Comparison of ENCODE assay signal across 7 mouse cellular contexts in the genomic region with DNA sequence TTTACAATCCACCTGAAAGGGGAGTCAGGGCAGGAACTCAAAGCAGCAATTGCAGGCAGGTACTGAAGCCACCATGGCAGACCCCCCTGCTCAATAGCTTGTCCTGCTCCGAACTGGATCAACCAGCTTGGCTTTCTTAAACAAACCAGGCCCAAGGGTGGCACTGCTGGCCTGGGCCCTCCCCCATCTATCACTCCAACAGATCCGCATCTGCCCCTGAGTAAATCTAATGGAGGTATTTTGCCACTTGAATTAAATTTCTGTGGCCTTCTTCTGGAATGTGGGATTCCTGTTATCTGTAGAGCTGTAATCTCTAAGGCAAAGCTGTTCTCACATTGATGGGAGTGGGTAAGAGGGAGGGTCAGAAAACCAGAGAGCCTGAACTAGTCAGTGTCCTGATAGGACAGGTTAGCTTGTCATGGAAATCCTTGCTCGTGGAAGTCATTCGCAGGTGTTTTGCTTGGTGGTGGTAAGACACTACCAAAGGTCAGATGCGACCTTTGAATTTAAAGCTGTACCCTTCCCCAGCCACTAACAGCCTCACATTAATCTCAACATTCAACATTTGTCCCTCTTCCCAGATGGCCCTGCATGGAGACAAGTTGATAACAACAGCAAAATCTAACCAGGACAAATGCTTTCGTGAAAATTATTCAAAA. TPM values are rescaled to one million over a fixed set of nuclear protein-coding genes. Genes with fewer than 3 reads are reported as not detected.
A peak's percentile ranks its signal among the peaks of the same experiment; 100 is the strongest.
DNase-seq lines count a peak whose midpoint lies in the region; ATAC-seq and TF ChIP-seq lines count a peak whose summit lies in the region.

No protein-coding gene starts in this region.

- no peaks in the 10 kb centered on the region for H3K27me3 ChIP-seq in embryonic facial prominence, embryonic 14.5 days (replicated peaks; ENCODE audit: control insufficient read depth, insufficient read depth, low read length)
- no peaks in the 10 kb centered on the region for H3K27me3 ChIP-seq in myocyte (ENCODE audit: control insufficient read depth, insufficient read depth, insufficient read length)

- H3K9me3 ChIP-seq in embryonic facial prominence, embryonic 14.5 days (ENCODE audit: control insufficient read depth, low read length), result no peaks in the 10 kb centered on the region

- WGBS in embryonic facial prominence, embryonic 14.5 days, result 27% methylated on average over 6 of the region's 6 CpGs
- whole genome bisulfite sequencing in large intestine, adult 2 months, result 21% methylated on average over 6 of the region's 6 CpGs

- H3K4me1 ChIP-seq in embryonic facial prominence, embryonic 14.5 days (ENCODE audit: control insufficient read depth, insufficient read depth, low read length), result peaks cover 6% of the 10 kb centered on the region; the same call in 1 of the 2 replicates

- peak overlapping the region; percentile 84 for H3K9ac ChIP-seq in embryonic facial prominence, embryonic 14.5 days (ENCODE audit: low read depth, low read length)

- peak overlapping the region; percentile 66 for H3K4me2 ChIP-seq in embryonic facial prominence, embryonic 14.5 days (ENCODE audit: low read depth, low read length)
- H3K4me2 ChIP-seq in myocyte (ENCODE audit: low read depth), result peak overlapping the region; percentile 71

- peak overlapping the region; percentile 75 for H3K4me3 ChIP-seq in embryonic facial prominence, embryonic 14.5 days (ENCODE audit: low read depth, low read length)
- H3K4me3 ChIP-seq in myocyte, result peak overlapping the region; percentile 29

- no peak for TF ChIP-seq POLR2A in myocyte (IDR thresholded peaks at IDR 0.05; ENCODE audit: insufficient read length, low read depth)

- H3K36me3 ChIP-seq in embryonic facial prominence, embryonic 14.5 days (ENCODE audit: control insufficient read depth, insufficient read depth, low read length), result peaks cover 9% of the 10 kb centered on the region; the same call in 1 of the 2 replicates
- H3K36me3 ChIP-seq in myocyte (ENCODE audit: control insufficient read depth, insufficient read depth), result no peaks in the 10 kb centered on the region

- H3ac ChIP-seq in myocyte (ENCODE audit: control insufficient read depth, insufficient read length), result peak overlapping the region; percentile 63

- H3K27ac ChIP-seq in embryonic facial prominence, embryonic 14.5 days (replicated peaks; ENCODE audit: low read depth, low read length), result peak overlapping the region; percentile 87

- peak; percentile 21 for DNase-seq in urinary bladder, postnatal 14 days (ENCODE audit: low spot score)
- no peak for DNase-seq in urinary bladder, adult 2 months (ENCODE audit: low spot score)
- DNase-seq in embryonic facial prominence, embryonic 14.5 days (ENCODE audit: low spot score), result no peak
- DNase-seq in large intestine, adult 2 months (ENCODE audit: low read depth, low spot score), result peak; percentile 6
- DNase-seq in cerebellum, adult 11-12 months, result no peak
- no peak for DNase-seq in layer of hippocampus, postnatal 14 days (ENCODE audit: low spot score in 2 of 2)

- no peaks in the 10 kb centered on the region for H3K79me2 ChIP-seq in myocyte (ENCODE audit: control insufficient read depth, insufficient read depth)

- no peak for ATAC-seq in embryonic facial prominence, embryonic 14.5 days (ENCODE audit: low read depth)

TF ChIP-seq in myocyte, 11 proteins besides CTCF, POLR2A, EP300 and RAD21:
- TF ChIP-seq MAX (IDR thresholded peaks at IDR 0.05; ENCODE audit: low read depth) (no peak), SRF (IDR thresholded peaks at IDR 0.05; ENCODE audit: control insufficient read depth, insufficient read length, low read depth) (no peak), POLR2AphosphoS2 (IDR thresholded peaks at IDR 0.05; ENCODE audit: insufficient read length, low read depth) (no peak), MYOG (IDR thresholded peaks at IDR 0.05; ENCODE audit: control insufficient read depth in 1 of 3, insufficient read depth in 1 of 3, insufficient read length in 2 of 3, low read depth in 2 of 3) (no peak), REST (IDR thresholded peaks at IDR 0.05; ENCODE audit: insufficient read depth, insufficient read length) (no peak)

RNA-seq across cellular contexts. Expression of a gene that starts 0.5 kb away (rescaled TPM):
- not detected in 2 replicates for polyA plus RNA-seq in urinary bladder, adult 2 months (2012; rRNA removed)
- polyA plus RNA-seq in embryonic facial prominence, embryonic 14.5 days (2014; fragmentation: Nextera tagmentation; extraction: Ambion mirVana), result not detected in 2 replicates
- polyA plus RNA-seq in large intestine, adult 2 months (2012; rRNA removed), result not detected in 2 replicates
- not detected for polyA plus RNA-seq in myocyte (2012; fragmentation: generic; extraction: Trizol)
- not detected for total RNA-seq in layer of hippocampus, postnatal 14 days (2021)

RNA-seq across cellular contexts. Expression of a gene that starts 1.3 kb away (rescaled TPM):
- 10.8 and 11.3 TPM in 2 replicates for polyA plus RNA-seq in urinary bladder, adult 2 months (2012; rRNA removed)
- 18.9 and 22.4 TPM in 2 replicates for polyA plus RNA-seq in embryonic facial prominence, embryonic 14.5 days (2014; fragmentation: Nextera tagmentation; extraction: Ambion mirVana)
- 2.1 and 2.2 TPM in 2 replicates for polyA plus RNA-seq in large intestine, adult 2 months (2012; rRNA removed)
- polyA plus RNA-seq in myocyte (2012; fragmentation: generic; extraction: Trizol), result 4.8 TPM
- 1 to 10 TPM; 3.1 to 4.0 TPM for total RNA-seq in layer of hippocampus, postnatal 14 days (2021)

Comparison
In these comparisons a context has a peak if more than half of its experiments do, and no peak if none do; other contexts are left out.
1. DNase-seq: peak in urinary bladder, postnatal 14 days (single experiment) and large intestine, adult 2 months (single experiment); none in urinary bladder, adult 2 months (single experiment), embryonic facial prominence, embryonic 14.5 days (single experiment), cerebellum, adult 11-12 months (single experiment) and layer of hippocampus, postnatal 14 days (0 of 2).